Mouse (Mus musculus) intestine, embryonic 14.5 days (tissue): ENCODE measurements around the gene Ehd2. TPM values are rescaled to one million over a fixed set of nuclear protein-coding genes. Genes with fewer than 3 reads are reported as not detected.

Source experiments
- ATAC-seq: fragments of 200-750 bp; cut with Nextera tagmentation; replicated peaks from 2 replicates; pipeline ENCODE4 v1.8.0; 2017; ENCODE audit warnings: low read depth, moderate number of reproducible peaks, moderate TSS enrichment, moderate library complexity; ENCODE audit not compliant: low FRiP score, low TSS enrichment
- DNase-seq: peaks from one replicate; pipeline ENCODE4 v3.0.0-alpha.2; 2018; ENCODE audit warnings: low spot score
- H3K27ac ChIP-seq: fragments of 300-500 bp; sonication (generic); 2 replicates; pipeline ENCODE4 v1.5.1; 2014; ENCODE audit warnings: low read depth, mild to moderate bottlenecking, control low read depth
- H3K27me3 ChIP-seq: fragments of 300-500 bp; sonication (generic); replicated peaks from 2 replicates; pipeline ENCODE4 v1.6.1; 2014; ENCODE audit warnings: low read length, control low read depth; ENCODE audit not compliant: control insufficient read depth, insufficient read depth
- H3K36me3 ChIP-seq: fragments of 300-500 bp; sonication (generic); 2 replicates; pipeline ENCODE4 v1.6.1; 2014; ENCODE audit warnings: low read length, control low read depth; ENCODE audit not compliant: control insufficient read depth, insufficient read depth
- H3K4me1 ChIP-seq: fragments of 300-500 bp; sonication (generic); replicated peaks from 2 replicates; pipeline ENCODE4 v1.6.1; 2014; ENCODE audit warnings: low read length, control low read depth, mixed read lengths; ENCODE audit not compliant: control insufficient read depth, insufficient read depth
- H3K4me2 ChIP-seq: fragments of 300-500 bp; sonication (generic); 2 replicates; pipeline ENCODE4 v1.6.1; 2014; ENCODE audit warnings: low read length
- H3K4me3 ChIP-seq: fragments of 300-500 bp; sonication (generic); 2 replicates; pipeline ENCODE4 v1.5.1; 2014; ENCODE audit warnings: low read depth, low read length, control low read depth, mixed read lengths
- H3K9ac ChIP-seq: fragments of 300-500 bp; sonication (generic); 2 replicates; pipeline ENCODE4 v1.6.1; 2014; ENCODE audit warnings: mild to moderate bottlenecking, low read length
- H3K9me3 ChIP-seq: fragments of 300-500 bp; sonication (generic); 2 replicates; pipeline ENCODE4 v1.6.1; 2016; ENCODE audit warnings: low read length, control low read depth; ENCODE audit not compliant: control insufficient read depth
- WGBS: fragments of 180-500 bp; shearing (Covaris S2); extraction: QIAGEN DNeasy Blood & Tissue Kit; methylation state at CpG from one replicate; pipeline ENCODE4 v1.1.7; 2014; 5-methylcytosine and 5-hydroxymethylcytosine counted together
- polyA plus RNA-seq: library from polyadenylated mRNA; unstranded; fragments of >200 nt; fragmentation: Nextera tagmentation; extraction: Ambion mirVana; gene quantifications from 2 replicates; pipeline ENCODE4 v1.2.1, GENCODE M21; 2014

Gene Ehd2
- 37.7 and 38.6 TPM in 2 replicates for polyA plus RNA-seq

DNA sequence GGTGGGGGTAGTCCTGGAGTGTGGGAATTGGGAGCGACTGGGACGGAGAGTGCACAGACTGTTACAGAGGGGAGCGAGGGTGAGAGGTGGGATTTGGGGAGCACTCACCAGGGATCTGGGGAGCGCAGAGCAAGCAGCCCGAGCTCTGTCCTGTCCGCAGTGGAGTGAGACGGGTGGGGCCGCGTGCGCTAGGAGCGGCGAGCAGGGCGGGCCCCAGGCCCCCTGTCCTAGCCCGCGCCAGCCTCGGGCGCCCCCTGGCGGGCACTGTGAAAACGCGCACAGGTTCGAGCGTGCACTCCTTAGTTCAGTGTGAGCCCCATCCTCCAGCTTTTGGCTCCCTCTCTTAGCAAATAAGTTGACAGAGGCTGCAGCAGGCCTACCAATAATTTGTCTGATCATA, at the start of gene Ehd2:
Ehd2 (minus strand) TSS at position 256 of the 400 bp plus-strand sequence.
- H3K4me2 ChIP-seq, result peak within 1 kb of the TSS; percentile 50
- H3K4me3 ChIP-seq, result peak within 1 kb of the TSS; percentile 43
- ATAC-seq (peak; percentile 85), DNase-seq (peak; percentile 83)
- no peak within 1 kb of the TSS for H3K27ac ChIP-seq
- peaks cover 16% of the 10 kb centered on the region for H3K36me3 ChIP-seq
- 1% methylated on average over 21 of the region's 22 CpGs for WGBS
- peak within 1 kb of the TSS; percentile 53 for H3K9ac ChIP-seq
- H3K9me3 ChIP-seq, result 0 out of 2 replicates have a peak, but pooled peaks cover 4% of the 10 kb centered on the region
- peaks cover 17% of the 10 kb centered on the region for H3K4me1 ChIP-seq
- no peaks in the 10 kb centered on the region for H3K27me3 ChIP-seq

- no peak overlapping the region for H3K4me2 ChIP-seq
- H3K9ac ChIP-seq, result no peak overlapping the region
- H3K4me3 ChIP-seq, result no peak overlapping the region
- WGBS, result 86% methylated on average over 5 of the region's 5 CpGs
- no peak for ATAC-seq
- no peaks in the 10 kb centered on the region for H3K36me3 ChIP-seq
- H3K27ac ChIP-seq, result no peak overlapping the region
- H3K9me3 ChIP-seq, result no peaks in the 10 kb centered on the region
- H3K27me3 ChIP-seq, result no peaks in the 10 kb centered on the region
- no peak for DNase-seq
- no peaks in the 10 kb centered on the region for H3K4me1 ChIP-seq
These were observed 48.0 kb upstream of the Ehd2 start for GRCm38 (mm10) chr7:16015384-16015783.

DNA sequence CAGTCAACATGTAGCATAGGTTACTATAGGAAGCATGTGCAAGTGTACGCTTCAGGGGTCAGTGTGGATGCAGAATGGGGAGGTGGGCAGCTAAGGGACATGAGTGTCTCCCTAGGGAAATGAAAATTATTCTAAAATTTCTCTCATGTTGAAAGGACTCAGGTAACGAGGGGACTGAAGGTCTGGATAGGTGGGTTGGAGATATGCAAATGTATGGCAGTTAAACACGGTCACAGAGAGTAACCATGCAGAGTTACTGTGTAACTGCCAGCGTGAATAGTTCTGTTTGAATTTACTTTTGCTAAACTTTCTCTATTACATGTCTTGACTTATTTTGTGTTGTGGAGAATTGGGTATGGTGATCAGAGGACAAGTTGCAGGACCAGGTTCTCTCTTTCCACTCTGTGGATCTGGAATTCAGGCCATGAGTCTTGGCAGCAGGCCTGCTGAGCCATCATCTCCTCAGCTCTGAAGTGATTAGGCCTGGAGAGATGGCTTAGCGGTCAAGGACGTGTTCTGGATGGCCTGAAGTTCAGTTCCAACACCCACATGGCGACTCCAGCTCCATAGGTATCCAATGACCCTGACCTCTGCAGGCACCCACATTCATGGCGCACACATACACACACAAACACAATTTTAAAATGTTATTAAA, 47.3 kb upstream of the Ehd2 start:
- H3K36me3 ChIP-seq, result no peaks in the 10 kb centered on the region
- no peak overlapping the region for H3K27ac ChIP-seq
- H3K9me3 ChIP-seq, result no peaks in the 10 kb centered on the region
- no peaks in the 10 kb centered on the region for H3K27me3 ChIP-seq
- no peak for DNase-seq
- H3K9ac ChIP-seq, result no peak overlapping the region
- H3K4me3 ChIP-seq, result no peak overlapping the region
- WGBS, result 92% methylated on average over 8 of the region's 8 CpGs
- no peak for ATAC-seq
- H3K4me1 ChIP-seq, result no peaks in the 10 kb centered on the region
- H3K4me2 ChIP-seq, result no peak overlapping the region

- no peaks in the 10 kb centered on the region for H3K36me3 ChIP-seq
- no peak overlapping the region for H3K9ac ChIP-seq
- no peak for DNase-seq
- no peaks in the 10 kb centered on the region for H3K9me3 ChIP-seq
- no peak for ATAC-seq
- no peak overlapping the region for H3K4me3 ChIP-seq
- H3K27me3 ChIP-seq, result no peaks in the 10 kb centered on the region
- no peaks in the 10 kb centered on the region for H3K4me1 ChIP-seq
- no peak overlapping the region for H3K4me2 ChIP-seq
- 90% methylated on average over 5 of the region's 5 CpGs for WGBS
- H3K27ac ChIP-seq, result no peak overlapping the region
These were observed 46.4 kb upstream of the Ehd2 start for GRCm38 (mm10) chr7:16013722-16014275.

- ATAC-seq, result no peak; the same call in 1 of the 2 replicates
These were observed 45.4 kb upstream of the Ehd2 start for GRCm38 (mm10) chr7:16012576-16013263.

GRCm38 (mm10) chr7:16011418-16012085, 44.2 kb upstream of the Ehd2 start:
- no peak overlapping the region for H3K4me3 ChIP-seq
- no peaks in the 10 kb centered on the region; the same call in 1 of the 2 replicates for H3K36me3 ChIP-seq
- ATAC-seq, result no peak
- H3K4me2 ChIP-seq, result no peak overlapping the region
- H3K27me3 ChIP-seq, result no peaks in the 10 kb centered on the region
- H3K9ac ChIP-seq, result no peak overlapping the region
- H3K9me3 ChIP-seq, result no peaks in the 10 kb centered on the region
- WGBS, result 93% methylated on average over 7 of the region's 7 CpGs
- H3K4me1 ChIP-seq, result no peaks in the 10 kb centered on the region
- no peak overlapping the region for H3K27ac ChIP-seq
- DNase-seq, result no peak

More at GRCm38 (mm10) chr7:16012576-16013263, 45.4 kb upstream of the Ehd2 start:
- H3K4me3 ChIP-seq, result no peak overlapping the region
- 74% methylated on average over 11 of the region's 11 CpGs for WGBS
- no peaks in the 10 kb centered on the region for H3K4me1 ChIP-seq
- DNase-seq, result no peak
- no peak overlapping the region for H3K9ac ChIP-seq
- H3K27ac ChIP-seq, result no peak overlapping the region
- no peaks in the 10 kb centered on the region; the same call in 1 of the 2 replicates for H3K36me3 ChIP-seq
- no peaks in the 10 kb centered on the region for H3K27me3 ChIP-seq
- H3K9me3 ChIP-seq, result no peaks in the 10 kb centered on the region
- no peak overlapping the region for H3K4me2 ChIP-seq

DNA sequence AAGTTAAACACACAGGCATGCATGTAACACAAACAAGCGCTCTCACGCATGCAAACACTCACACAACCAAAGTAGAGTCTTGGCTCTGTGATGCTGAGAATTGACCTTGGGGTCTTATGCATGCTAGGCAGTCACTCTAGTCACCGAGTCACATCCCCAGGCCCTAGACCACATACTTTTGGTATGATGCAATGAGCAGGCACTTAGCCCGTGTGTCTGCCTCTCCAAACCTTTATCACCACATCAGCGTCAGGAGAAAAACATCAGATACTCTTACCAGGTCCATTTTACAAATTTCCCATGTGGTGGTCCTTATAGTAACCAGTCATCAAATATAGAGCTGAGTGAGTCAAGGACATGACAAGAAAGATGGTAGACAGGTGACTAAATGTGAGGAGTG, 43.3 kb upstream of the Ehd2 start:
- Histone ChIP-seq H3K4me2 (no peak overlapping the region), H3K4me1 (no peaks in the 10 kb centered on the region), H3K36me3 (no peaks in the 10 kb centered on the region; the same call in 1 of the 2 replicates), H3K27me3 (no peaks in the 10 kb centered on the region), H3K9me3 (no peaks in the 10 kb centered on the region), H3K4me3 (no peak overlapping the region), H3K9ac (no peak overlapping the region), H3K27ac (no peak overlapping the region)
- DNase-seq (no peak), ATAC-seq (no peak)
- WGBS, result 80% methylated on average over 5 of the region's 5 CpGs

- DNase-seq (no peak), ATAC-seq (no peak)
- 93% methylated on average over 7 of the region's 7 CpGs for whole genome bisulfite sequencing
- H3K4me2 ChIP-seq, result no peak overlapping the region
- no peak overlapping the region for H3K9ac ChIP-seq
- no peak overlapping the region for H3K4me3 ChIP-seq
- H3K4me1 ChIP-seq, result no peaks in the 10 kb centered on the region
- H3K36me3 ChIP-seq, result no peaks in the 10 kb centered on the region; the same call in 1 of the 2 replicates
- H3K9me3 ChIP-seq, result no peaks in the 10 kb centered on the region
- H3K27ac ChIP-seq, result no peak overlapping the region
- H3K27me3 ChIP-seq, result no peaks in the 10 kb centered on the region
These were observed 42.3 kb upstream of the Ehd2 start for GRCm38 (mm10) chr7:16009636-16010035.
